In the genomic region with DNA sequence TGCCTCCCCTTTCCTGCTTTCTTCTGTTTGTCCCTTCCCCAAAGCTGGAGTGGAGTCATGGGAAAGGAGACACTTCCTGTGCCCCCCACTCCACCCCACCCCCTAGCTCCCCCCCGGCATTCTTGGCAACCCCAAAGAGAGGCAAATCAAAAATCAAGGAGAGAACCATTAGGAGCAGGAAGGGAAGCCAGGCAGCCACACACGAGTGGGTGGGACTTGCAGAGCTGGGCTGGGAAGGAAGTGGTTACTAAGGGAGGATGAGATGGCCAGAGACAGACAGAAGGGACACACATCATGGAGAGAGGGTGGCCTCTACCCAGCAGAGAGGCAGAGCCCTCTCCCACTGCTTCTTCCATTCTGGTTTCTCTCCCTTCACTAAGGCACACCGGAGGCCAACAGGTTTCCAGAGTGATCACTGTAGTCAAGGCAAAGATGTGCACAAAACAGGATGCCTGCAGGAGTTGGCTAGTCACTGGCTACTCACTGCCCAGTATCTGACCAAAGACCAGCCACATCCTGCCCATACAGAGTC, we compare ENCODE assay signal across 9 mouse cellular contexts. TPM values are rescaled to one million over a fixed set of nuclear protein-coding genes. Genes with fewer than 3 reads are reported as not detected.
A peak's percentile ranks its signal among the peaks of the same experiment; 100 is the strongest.
DNase-seq lines count a peak whose midpoint lies in the region; ATAC-seq and TF ChIP-seq lines count a peak whose summit lies in the region.
"Had no signal": no experiment of that assay in that cellular context is flagged by ENCODE, and none has a peak within 500 bp of the region (broad histone marks: within the 10 kb centered on the region; RNA-seq: fewer than 3 reads in every experiment).

No protein-coding gene starts in this region.

- TF ChIP-seq EP300 in MEL (IDR thresholded peaks at IDR 0.05; ENCODE audit: low read depth in 1 of 2, low read length in 2 of 2): no peak

- no peak for TF ChIP-seq POLR2A in MEL (IDR thresholded peaks at IDR 0.05; ENCODE audit: control insufficient read depth in 1 of 2, insufficient read depth in 1 of 2, low read depth in 1 of 2, low read length in 2 of 2, poor library complexity in 1 of 2)

- WGBS in heart, embryonic 12.5 days: 37% methylated on average over 3 of the region's 3 CpGs
- WGBS in limb, embryonic 12.5 days: 31% methylated on average over 3 of the region's 3 CpGs
- 43% methylated on average over 3 of the region's 3 CpGs for WGBS in midbrain, embryonic 15.5 days

- H3K36me3 ChIP-seq in C2C12 (ENCODE audit: control insufficient read depth, insufficient read depth) (peaks cover 3% of the 10 kb centered on the region), MEL (ENCODE audit: control insufficient read depth in 1 of 2, insufficient read depth in 2 of 2, low read length in 2 of 2) (peaks cover 0 to 16% of the 10 kb centered on the region in 2 experiments; a peak in 3 of 4 replicates)
- peaks cover 4% of the 10 kb centered on the region; the same call in 1 of the 2 replicates for H3K36me3 ChIP-seq in heart, embryonic 12.5 days
- no peaks in the 10 kb centered on the region for H3K36me3 ChIP-seq in limb, embryonic 12.5 days
- no peaks in the 10 kb centered on the region for H3K36me3 ChIP-seq in midbrain, embryonic 15.5 days (replicated peaks)

- no peaks in the 10 kb centered on the region for H3K27me3 ChIP-seq in C2C12 (ENCODE audit: control insufficient read depth, insufficient read depth, insufficient read length)
- H3K27me3 ChIP-seq in MEL (ENCODE audit: control insufficient read depth in 1 of 2, insufficient read depth in 2 of 2, low read length in 2 of 2): no peaks in the 10 kb centered on the region
- H3K27me3 ChIP-seq in heart, embryonic 12.5 days (replicated peaks): no peaks in the 10 kb centered on the region
- no peaks in the 10 kb centered on the region for H3K27me3 ChIP-seq in limb, embryonic 12.5 days
- no peaks in the 10 kb centered on the region for H3K27me3 ChIP-seq in midbrain, embryonic 15.5 days (replicated peaks)

- peak; percentile 23 for DNase-seq in MEL (ENCODE audit: low read depth, low spot score)
- no peak for DNase-seq in testis, postnatal 14 days (ENCODE audit: low spot score)
- DNase-seq in gastrocnemius, postnatal 10 days: no peak

- TF ChIP-seq CTCF in C2C12 (IDR thresholded peaks at IDR 0.05; ENCODE audit: control insufficient read depth, insufficient read depth, insufficient read length): no peak
- no peak for TF ChIP-seq CTCF in MEL (IDR thresholded peaks at IDR 0.05 in 2 of 3, conservative IDR thresholded peaks at IDR 0.05 in 1 of 3; ENCODE audit: control insufficient read depth in 1 of 3, insufficient read depth in 1 of 3, low read depth in 2 of 3, low read length in 3 of 3, poor library complexity in 1 of 3, severe bottlenecking in 1 of 3)

- H3K27ac ChIP-seq in MEL (ENCODE audit: control insufficient read depth, low read depth, low read length): peak overlapping the region; percentile 51; the same call in 1 of the 2 replicates
- peak overlapping the region; percentile 90 for H3K27ac ChIP-seq in heart, embryonic 12.5 days (ENCODE audit: poor library complexity, severe bottlenecking)
- H3K27ac ChIP-seq in limb, embryonic 12.5 days: peak overlapping the region; percentile 89
- H3K27ac ChIP-seq in midbrain, embryonic 15.5 days: peak overlapping the region; percentile 58

- peaks cover 5 to 18% of the 10 kb centered on the region in 2 experiments for H3K4me1 ChIP-seq in MEL (ENCODE audit: control insufficient read depth in 1 of 2, insufficient read depth in 2 of 2, low read length in 2 of 2)
- peaks cover 83% of the 10 kb centered on the region for H3K4me1 ChIP-seq in heart, embryonic 12.5 days (replicated peaks)
- peaks cover 75% of the 10 kb centered on the region for H3K4me1 ChIP-seq in limb, embryonic 12.5 days (replicated peaks)
- peaks cover 43% of the 10 kb centered on the region for H3K4me1 ChIP-seq in midbrain, embryonic 15.5 days

- H3K79me3 ChIP-seq in C2C12 (ENCODE audit: low read depth): peaks cover 71% of the 10 kb centered on the region

- H3K9me3 ChIP-seq in MEL (replicated peaks; ENCODE audit: insufficient read depth, low read length): no peaks in the 10 kb centered on the region
- no peaks in the 10 kb centered on the region; the same call in 1 of the 2 replicates for H3K9me3 ChIP-seq in heart, embryonic 12.5 days (replicated peaks)
- H3K9me3 ChIP-seq in limb, embryonic 12.5 days: no peaks in the 10 kb centered on the region
- H3K9me3 ChIP-seq in midbrain, embryonic 15.5 days: no peaks in the 10 kb centered on the region

- H3ac ChIP-seq in C2C12 (ENCODE audit: control insufficient read depth, insufficient read length, low read depth): peak overlapping the region; percentile 6

- H3K4me2 ChIP-seq in heart, embryonic 12.5 days: peak overlapping the region; percentile 58
- H3K4me2 ChIP-seq in limb, embryonic 12.5 days: peak overlapping the region; percentile 40
- H3K4me2 ChIP-seq in midbrain, embryonic 15.5 days: no peak overlapping the region

- ATAC-seq in heart, embryonic 12.5 days (ENCODE audit: insufficient number of reproducible peaks, low FRiP score): peak; percentile 51; the same call in 1 of the 2 replicates
- ATAC-seq in limb, embryonic 12.5 days (ENCODE audit: insufficient number of reproducible peaks, insufficient read depth, low FRiP score, low TSS enrichment, low read depth): no peak
- no peak for ATAC-seq in midbrain, embryonic 15.5 days (replicated peaks)
- no peak for ATAC-seq in cerebellum, adult (ENCODE audit: insufficient number of reproducible peaks, low FRiP score, low TSS enrichment)

- H3K4me3 ChIP-seq in C2C12 (ENCODE audit: insufficient read depth, poor library complexity, severe bottlenecking): no peak overlapping the region
- no peak overlapping the region for H3K4me3 ChIP-seq in MEL (ENCODE audit: control insufficient read depth in 1 of 2, insufficient read depth in 1 of 2, low read depth in 2 of 2, low read length in 2 of 2)
- no peak overlapping the region for H3K4me3 ChIP-seq in heart, embryonic 12.5 days
- H3K4me3 ChIP-seq in limb, embryonic 12.5 days (replicated peaks): no peak overlapping the region
- H3K4me3 ChIP-seq in midbrain, embryonic 15.5 days: no peak overlapping the region
- H3K4me3 ChIP-seq: erythroblast, embryonic 14.5 days had no signal

- H3K79me2 ChIP-seq in C2C12 (ENCODE audit: control insufficient read depth, insufficient read depth) (peaks cover 83% of the 10 kb centered on the region), MEL (ENCODE audit: control insufficient read depth, insufficient read depth, low read length, poor library complexity) (peaks cover 3% of the 10 kb centered on the region)

- H3K9ac ChIP-seq in MEL (ENCODE audit: control insufficient read depth, low read depth, low read length, poor library complexity, severe bottlenecking): no peak overlapping the region
- peak overlapping the region; percentile 42 for H3K9ac ChIP-seq in heart, embryonic 12.5 days
- no peak overlapping the region for H3K9ac ChIP-seq in limb, embryonic 12.5 days (replicated peaks)
- no peak overlapping the region for H3K9ac ChIP-seq in midbrain, embryonic 15.5 days

- no peak for TF ChIP-seq RAD21 in MEL (IDR thresholded peaks at IDR 0.05; ENCODE audit: low read depth, low read length)

TF ChIP-seq in C2C12, 6 proteins besides CTCF, POLR2A, EP300 and RAD21:
- TF ChIP-seq MYOG (IDR thresholded peaks at IDR 0.05; ENCODE audit: control insufficient read depth, extremely low read depth, insufficient read length): no peak
- no peak for TF ChIP-seq CEBPB (IDR thresholded peaks at IDR 0.05; ENCODE audit: low read depth)
- TF ChIP-seq MYOD1 (IDR thresholded peaks at IDR 0.05; ENCODE audit: control insufficient read depth, insufficient read length, low read depth): no peak
- TF ChIP-seq USF1 (IDR thresholded peaks at IDR 0.05; ENCODE audit: low read depth): no peak
- no peak for TF ChIP-seq MAX (IDR thresholded peaks at IDR 0.05)
- TF ChIP-seq FOSL1 (IDR thresholded peaks at IDR 0.05; ENCODE audit: insufficient read depth, low read length, poor library complexity, severe bottlenecking): no peak
TF ChIP-seq in C2C12: peak in this region for 0.

TF ChIP-seq in MEL, 35 proteins besides CTCF, POLR2A, EP300 and RAD21:
- TF ChIP-seq TBP (IDR thresholded peaks at IDR 0.05; ENCODE audit: low read depth, low read length) (no peak), MXI1 (IDR thresholded peaks at IDR 0.05; ENCODE audit: low read depth, low read length) (no peak), SIN3A (IDR thresholded peaks at IDR 0.05; ENCODE audit: low read length) (no peak), MEF2A (IDR thresholded peaks at IDR 0.05; ENCODE audit: extremely low read depth, insufficient replicate concordance, low read depth, low read length, poor library complexity, severe bottlenecking) (no peak), SMC3 (IDR thresholded peaks at IDR 0.05; ENCODE audit: low read depth, low read length) (no peak), ETS1 (IDR thresholded peaks at IDR 0.05; ENCODE audit: low read depth, low read length) (no peak), JUND (IDR thresholded peaks at IDR 0.05; ENCODE audit: low read depth, low read length) (no peak), RCOR1 (IDR thresholded peaks at IDR 0.05; ENCODE audit: low read depth, low read length) (no peak), ELF1 (IDR thresholded peaks at IDR 0.05; ENCODE audit: low read depth, low read length) (no peak), MAX (IDR thresholded peaks at IDR 0.05; ENCODE audit: low read length) (no peak), TCF12 (IDR thresholded peaks at IDR 0.05; ENCODE audit: low read depth, low read length) (no peak), GABPA (IDR thresholded peaks at IDR 0.05; ENCODE audit: low read depth, low read length) (no peak), USF1 (IDR thresholded peaks at IDR 0.05; ENCODE audit: low read depth, low read length) (no peak)

RNA-seq across cellular contexts. Expression of a gene that starts 43.3 kb away (rescaled TPM):
- polyA plus RNA-seq in C2C12 (2012; fragmentation: generic; extraction: Trizol) (45.2 TPM), MEL (2012; ENCODE audit: insufficient read depth in 1 of 2, insufficient read length in 2 of 2, low read depth in 1 of 2, low replicate concordance in 2 of 2, missing spikeins in 1 of 2) (10 to 100 TPM in 1 of 2 experiments, not detected in 1; 16.1 TPM)
- 6.2 and 6.9 TPM in 2 replicates for total RNA-seq in MEL (2012; rRNA removed)
- 11.9 and 14.0 TPM in 2 replicates for polyA plus RNA-seq in heart, embryonic 12.5 days (2016; fragmentation: Nextera tagmentation; extraction: Ambion mirVana)
- 18.4 and 18.8 TPM in 2 replicates for polyA plus RNA-seq in limb, embryonic 12.5 days (2016; fragmentation: Nextera tagmentation; extraction: Ambion mirVana)
- polyA plus RNA-seq in midbrain, embryonic 15.5 days (2015; fragmentation: Nextera tagmentation; extraction: Ambion mirVana): 10.1 and 10.8 TPM in 2 replicates
- 10 to 100 TPM; 68.1 to 79.6 TPM for total RNA-seq in gastrocnemius, postnatal 10 days (2021)
